Mouse (Mus musculus): ENCODE measurements around the gene Golph3.

DNA sequence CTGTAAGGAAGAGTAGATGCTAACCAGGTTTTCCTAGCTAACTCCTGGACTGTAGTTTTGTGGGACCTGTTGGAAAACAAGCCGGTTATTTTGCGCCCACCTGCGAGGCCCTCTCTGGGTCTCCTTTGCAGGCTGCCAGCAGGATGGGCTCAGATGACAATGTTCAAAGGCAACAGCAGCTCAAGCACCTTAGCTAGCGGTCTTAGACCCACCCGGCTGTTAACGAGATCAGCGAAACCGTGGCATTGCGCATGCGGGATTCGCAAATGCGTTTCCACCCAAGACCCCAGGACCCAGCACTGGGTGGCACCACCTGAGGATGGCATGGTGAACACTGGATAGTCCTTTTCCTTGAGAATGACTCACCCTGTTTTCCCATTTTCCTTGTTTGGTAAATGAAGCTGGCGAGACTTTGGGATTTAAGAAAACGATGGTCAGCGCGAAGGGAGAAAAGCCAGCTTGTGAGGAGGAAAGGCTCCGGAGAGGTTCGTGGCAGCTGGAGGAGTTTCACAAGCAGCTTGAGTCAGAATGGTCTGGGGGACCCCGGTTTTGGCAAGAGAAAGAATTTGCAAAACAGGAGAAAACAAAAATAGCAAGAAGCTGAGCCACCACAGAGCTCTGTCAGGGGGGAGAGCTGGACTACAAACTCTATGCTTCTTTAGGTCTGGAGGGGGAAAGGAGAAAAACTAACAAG lies 39.4 kb downstream of the Golph3 start:
- TF ChIP-seq EP300 (IDR thresholded peaks at IDR 0.05; ENCODE audit: low read depth) = no peak
- no peak for TF ChIP-seq CTCF (IDR thresholded peaks at IDR 0.05; ENCODE audit: low read depth)

Measured in heart, postnatal 0 days (tissue).